Mouse (Mus musculus) kidney, postnatal 4 days (tissue): ENCODE data around the gene Sox5.
A peak's percentile ranks its signal among the peaks of the same experiment; 100 is the strongest.

Experiments used
- DNase-seq, 2 experiments: peaks; one replicate each; pipeline ENCODE4 v3.0.0; 2021; ENCODE audit warnings: mixed read lengths in 2 of 2

The Sox5 gene

DNA sequence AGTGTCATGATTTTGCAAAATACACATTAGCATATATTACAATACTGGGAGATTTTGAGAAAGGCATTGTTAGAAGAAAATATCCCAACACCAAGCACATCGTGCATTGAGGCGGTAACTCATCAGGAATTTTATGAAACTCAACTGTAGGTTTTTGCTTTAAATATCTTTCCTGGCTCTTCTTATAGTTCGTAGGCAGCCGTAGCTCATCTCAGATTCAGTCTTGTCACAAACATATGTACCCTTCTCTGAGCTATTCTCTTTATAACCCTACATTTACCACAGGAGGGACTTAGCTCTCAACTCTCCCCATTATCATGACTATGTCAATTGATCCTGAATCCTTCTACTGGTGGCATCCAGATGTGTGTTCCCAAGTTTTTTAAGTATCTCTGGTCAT is 705.4 kb downstream of the Sox5 start:
- DNase-seq: no peak

DNA sequence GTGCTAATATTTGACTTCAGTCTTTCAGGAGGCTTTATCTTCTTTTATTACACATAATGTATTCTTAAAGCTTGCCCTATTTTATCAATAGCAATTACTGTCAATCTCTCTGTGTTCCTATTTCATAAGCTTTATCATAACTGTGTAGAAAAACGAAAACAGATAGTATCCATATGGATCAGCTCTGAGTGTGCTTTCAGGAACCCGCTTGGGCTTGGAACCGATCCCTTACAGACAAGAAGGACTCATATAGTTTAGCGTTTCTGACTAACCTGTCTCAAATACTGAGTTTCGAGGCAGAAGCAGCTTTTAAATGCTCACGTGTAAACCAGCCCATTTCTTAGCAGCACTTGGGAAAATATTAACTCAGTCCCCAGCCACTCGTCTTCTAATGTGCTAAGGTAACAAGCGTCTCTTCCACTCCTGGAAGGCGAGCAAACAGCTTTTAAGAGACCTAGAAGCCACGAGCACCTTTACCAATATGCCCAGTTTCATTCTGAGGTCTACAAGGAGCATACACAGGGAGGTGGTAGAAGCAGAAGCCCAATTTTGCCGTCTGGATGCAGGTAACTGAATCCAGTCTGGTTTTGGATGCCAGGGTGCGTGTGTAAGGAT is 706.3 kb downstream of the Sox5 start:
- no peak for DNase-seq

GRCm38 (mm10) chr6:144074826-144075225 is 707.0 kb downstream of the Sox5 start:
- peak; percentile 27 to 40 for DNase-seq

DNA sequence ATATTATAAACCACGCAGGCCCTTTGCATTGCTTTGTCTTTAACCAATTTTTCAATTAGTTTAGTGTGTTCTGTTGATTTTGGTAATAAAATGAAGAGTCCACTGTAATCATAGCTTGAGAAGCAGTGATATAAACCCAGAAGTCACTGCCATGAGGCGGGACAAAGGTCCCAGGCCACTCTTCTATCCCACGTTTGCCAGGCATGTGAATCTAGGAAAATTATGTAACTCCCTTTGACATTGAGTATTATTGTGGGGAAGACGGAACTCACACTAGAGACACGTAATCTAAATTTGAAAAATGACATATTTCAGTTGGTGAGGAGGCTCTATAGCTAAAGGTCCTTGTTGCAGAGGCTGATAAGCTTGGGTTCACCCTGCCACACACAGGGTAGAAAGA is 711.3 kb downstream of the Sox5 start:
- DNase-seq: no peak

DNA sequence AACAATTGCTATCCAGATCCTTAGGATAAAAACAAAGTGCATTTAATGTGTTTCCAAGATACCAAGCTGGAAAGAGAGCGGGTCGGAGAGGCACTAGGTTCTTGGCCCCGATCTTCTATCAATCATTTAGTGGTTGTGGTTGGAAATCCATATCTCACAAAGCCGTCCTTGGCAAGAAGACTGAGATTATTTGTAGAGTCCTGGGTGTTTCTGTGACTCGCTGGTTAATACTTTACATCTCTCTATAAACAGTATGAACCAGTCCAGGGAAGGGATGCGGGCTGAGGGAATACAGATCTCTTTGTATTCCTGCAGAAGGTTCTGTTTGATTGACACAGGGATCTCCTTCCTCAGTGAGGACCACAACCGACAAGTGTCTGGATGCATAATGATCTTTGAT is 714.3 kb downstream of the Sox5 start:
- DNase-seq: no peak

DNA sequence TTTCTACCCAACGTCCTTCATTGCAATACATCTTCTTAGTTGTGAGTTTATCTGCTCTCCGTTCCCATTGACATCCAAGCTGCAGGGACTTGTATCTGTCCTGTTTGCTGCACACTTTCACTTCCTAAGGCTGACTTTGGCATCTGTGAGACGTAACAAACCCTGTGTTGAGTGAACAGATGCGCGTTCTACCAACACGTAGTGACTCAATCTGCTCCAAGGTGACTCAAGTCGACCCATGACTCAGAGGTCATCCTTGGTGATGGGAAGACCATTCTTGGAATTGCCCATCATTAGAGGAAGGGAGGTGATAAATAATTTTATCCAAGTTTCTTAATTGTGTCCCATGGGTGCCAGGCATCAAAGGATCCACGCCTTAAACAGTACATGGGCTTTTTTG is 719.3 kb downstream of the Sox5 start:
- no peak for DNase-seq

GRCm38 (mm10) chr6:144061814-144062213 is 720.0 kb downstream of the Sox5 start:
- no peak for DNase-seq

DNA sequence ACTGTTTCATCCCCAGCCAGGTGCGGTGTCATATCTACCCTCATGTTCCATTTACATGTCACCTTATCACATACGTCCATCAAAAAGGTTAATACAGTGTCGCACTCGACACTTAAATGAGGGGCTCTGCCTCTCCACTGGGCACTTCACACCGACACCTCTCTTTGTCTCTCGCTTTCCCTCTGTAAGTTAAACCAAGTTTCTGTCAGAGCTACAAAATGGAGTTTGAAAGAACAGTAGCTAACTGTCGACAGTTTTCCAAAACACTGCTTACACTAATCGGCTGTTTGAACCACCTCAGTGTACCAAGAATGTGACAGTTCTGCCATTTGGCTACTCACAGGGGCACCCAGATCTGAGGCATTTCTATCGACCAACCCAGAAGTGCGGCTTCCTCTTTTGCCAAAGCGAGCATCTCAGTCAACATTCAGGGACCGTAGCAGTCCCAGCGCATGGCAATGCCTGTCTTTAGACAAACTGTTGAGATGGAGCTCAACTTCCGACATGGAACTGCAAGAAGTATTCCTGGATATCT is 724.6 kb downstream of the Sox5 start:
- no peak for DNase-seq

DNA sequence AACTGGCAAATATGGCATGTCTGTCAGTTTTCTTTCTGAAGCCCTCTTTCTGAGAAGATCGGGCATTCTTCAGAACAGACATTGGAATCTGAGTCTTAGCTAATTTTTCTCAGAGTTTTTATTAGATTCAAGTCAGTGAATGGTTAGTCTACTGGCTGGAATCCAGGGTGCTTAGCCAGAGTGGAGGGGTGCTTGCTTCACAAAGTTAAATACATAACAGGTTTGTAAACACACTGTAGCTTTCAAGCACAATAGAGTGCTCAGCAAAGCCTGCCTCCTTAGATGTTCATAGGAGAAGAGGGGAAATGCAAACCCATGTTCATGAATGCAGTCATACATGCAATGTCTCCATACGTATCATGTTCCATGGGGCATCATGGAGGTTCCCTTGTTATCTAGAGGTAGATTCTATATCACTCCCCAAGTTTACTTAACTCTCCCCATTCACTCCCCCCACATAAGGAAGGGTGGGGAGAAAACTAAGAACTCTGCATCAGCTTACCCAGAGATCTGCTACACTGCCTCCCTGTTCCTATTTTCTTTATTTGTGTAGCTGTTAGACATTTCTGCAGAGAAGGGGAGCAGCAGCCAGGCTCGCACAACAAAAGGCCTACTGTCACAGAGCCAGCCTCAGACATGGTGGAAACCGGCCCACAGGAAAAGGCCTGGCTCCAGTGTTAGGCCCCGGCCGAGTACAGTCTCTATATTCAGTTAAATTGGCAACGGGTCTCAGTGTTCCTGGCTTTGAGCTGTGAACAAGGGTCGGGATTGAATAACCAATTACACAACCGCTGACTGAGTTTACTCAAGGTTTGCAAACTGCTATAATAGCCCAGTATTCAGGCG is 725.3 kb downstream of the Sox5 start:
- peak; percentile 36 to 48 for DNase-seq

DNA sequence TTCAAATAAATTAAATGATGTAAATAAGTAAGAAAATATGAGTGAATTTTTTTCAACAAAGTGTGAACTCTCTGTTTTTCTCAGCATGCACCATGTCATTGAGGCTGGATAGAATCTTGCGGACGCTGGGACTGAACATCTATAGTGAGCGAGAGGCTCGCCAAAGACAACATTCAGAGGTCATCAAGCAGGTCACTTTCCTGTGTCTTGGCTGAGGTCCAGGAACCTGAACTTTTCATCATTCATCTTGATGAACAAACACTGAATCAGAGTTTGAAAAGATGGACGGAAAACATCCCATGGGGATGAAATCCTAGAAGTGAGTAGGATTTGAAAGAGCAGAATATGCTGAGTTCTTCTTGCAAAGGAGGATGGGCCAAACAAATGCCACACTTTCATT is 729.3 kb downstream of the Sox5 start:
- peak; percentile 16 to 21 for DNase-seq

DNA sequence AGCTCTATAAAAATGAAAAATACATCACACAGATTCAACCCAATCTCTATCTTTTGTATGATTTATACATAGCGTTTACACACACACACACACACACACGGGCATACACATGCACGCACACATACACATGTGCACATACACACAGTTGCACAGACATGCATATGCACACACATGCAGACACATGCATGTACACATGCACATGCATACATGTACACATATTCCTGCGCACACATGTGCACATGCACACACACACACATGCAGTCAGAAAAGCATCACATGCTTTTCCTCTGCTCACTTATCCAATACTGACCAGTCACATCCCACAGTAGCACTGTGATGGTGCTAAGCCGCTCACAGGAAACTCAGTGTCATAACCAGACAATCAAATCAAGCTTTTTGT is 730.5 kb downstream of the Sox5 start:
- no peak for DNase-seq

GRCm38 (mm10) chr6:144048201-144048924 is 733.4 kb downstream of the Sox5 start:
- no peak for DNase-seq

DNA sequence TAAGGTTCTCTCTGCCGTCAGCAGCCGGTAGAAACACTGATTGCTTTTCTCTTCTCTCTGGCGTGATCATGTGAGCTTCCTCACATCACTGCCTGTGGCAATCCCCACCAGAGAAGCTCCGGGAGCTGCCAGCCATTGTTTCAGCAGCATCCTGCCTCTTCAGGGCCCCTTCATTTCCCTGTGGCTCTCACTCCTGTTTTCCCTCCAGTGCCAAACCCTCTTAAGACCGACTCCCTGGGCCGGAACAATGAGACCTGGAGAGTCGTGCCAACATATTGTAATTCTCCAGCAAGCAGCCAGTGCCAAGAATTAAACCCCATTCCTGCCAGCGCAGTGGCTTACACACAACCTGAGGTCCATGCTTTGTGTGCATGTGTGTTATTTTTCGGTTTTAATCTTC is 736.3 kb downstream of the Sox5 start:
- DNase-seq: peak; percentile 7 to 20

DNA sequence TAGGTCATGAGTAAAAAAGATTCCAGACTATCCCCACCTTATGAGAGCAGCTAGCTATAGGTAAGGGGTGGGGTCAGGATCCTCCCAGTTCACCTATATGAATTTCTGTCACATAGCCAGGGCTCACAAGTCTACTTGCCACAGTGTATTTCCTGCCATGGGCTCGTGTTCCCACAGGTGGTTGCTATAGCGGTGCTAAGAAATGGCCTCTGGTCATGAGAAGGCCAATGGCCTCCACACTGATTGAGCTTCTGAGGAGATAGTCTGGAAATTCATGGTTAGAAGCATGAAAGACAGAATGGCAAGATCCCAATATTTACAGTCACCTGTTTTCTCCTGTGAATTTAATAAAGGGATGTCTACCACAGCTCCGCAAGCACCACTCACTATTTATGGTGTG is 737.4 kb downstream of the Sox5 start:
- DNase-seq: no peak

- peak in 1 of 2 experiments; percentile 10 for DNase-seq
Measured at GRCm38 (mm10) chr6:144042936-144043335, 738.8 kb downstream of the Sox5 start.

- no peak for DNase-seq
Measured at GRCm38 (mm10) chr6:144041941-144042340, 739.8 kb downstream of the Sox5 start.

GRCm38 (mm10) chr6:144041188-144041587 is 740.6 kb downstream of the Sox5 start:
- DNase-seq: no peak

- no peak for DNase-seq
Measured at GRCm38 (mm10) chr6:144040349-144040748, 741.4 kb downstream of the Sox5 start.

GRCm38 (mm10) chr6:144039221-144039620 is 742.6 kb downstream of the Sox5 start:
- DNase-seq: no peak

GRCm38 (mm10) chr6:144033191-144033590 is 748.6 kb downstream of the Sox5 start:
- DNase-seq: no peak

DNA sequence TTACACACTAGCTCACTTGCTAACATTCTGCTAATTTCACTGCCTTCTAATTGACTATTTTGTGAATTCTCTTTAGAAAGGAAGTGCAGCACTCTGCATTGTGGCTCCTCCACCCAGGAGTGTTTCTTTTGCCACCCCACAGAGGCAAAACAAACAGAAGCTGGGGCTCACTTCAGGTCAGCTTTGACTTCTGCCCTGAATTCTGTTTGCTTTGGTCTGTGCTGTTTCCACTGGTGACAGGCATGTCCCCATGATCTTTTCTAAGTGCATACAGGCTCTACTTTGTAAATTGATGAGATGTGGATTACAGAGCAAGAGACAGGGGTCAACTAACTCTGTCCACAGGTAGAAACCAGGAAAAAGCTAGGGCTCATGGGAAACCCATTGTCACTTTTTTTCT is 764.8 kb downstream of the Sox5 start:
- DNase-seq: no peak

- DNase-seq: no peak
Measured at GRCm38 (mm10) chr6:144011880-144012524, 769.8 kb downstream of the Sox5 start.

DNA sequence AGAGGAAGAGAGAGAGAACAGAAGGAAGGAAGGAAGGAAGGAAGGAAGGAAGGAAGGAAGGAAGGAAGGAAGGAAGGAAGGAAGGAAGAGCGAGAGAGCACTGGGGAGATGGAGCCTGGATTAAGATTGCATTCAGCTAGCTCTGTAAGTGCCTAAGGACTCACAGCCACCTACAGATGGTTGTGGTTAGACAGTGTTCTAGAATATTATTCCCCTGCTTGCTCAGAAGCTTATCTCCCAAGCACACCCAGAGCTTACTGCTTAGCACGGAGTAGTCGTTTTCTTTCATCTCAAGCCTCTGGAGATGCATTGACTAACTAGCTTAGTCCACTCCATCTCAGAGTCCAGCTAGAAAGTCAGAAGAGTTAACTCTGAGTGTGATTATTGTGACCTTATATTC is 770.8 kb downstream of the Sox5 start:
- no peak for DNase-seq
